Mouse (Mus musculus) heart, adult 2 months (tissue): ENCODE data around the gene Gm49721. TPM values are rescaled to one million over a fixed set of nuclear protein-coding genes. Genes with fewer than 3 reads are reported as not detected.
A peak's percentile ranks its signal among the peaks of the same experiment; 100 is the strongest.
"Not testable (repeated sequence)": the region's sequence is repeated elsewhere in the genome, so short reads cannot be mapped to it uniquely, and the experiment has no call there.

Experiments
- DNase-seq, 2 experiments: peaks; one replicate each; pipeline ENCODE4 v3.0.0; 2021
- H3K27ac ChIP-seq: fragments of 200-600 bp; 2 replicates; pipeline ENCODE4 v1.8.1; 2022
- H3K27me3 ChIP-seq: fragments of 200-500 bp; 2 replicates; pipeline ENCODE4 v1.6.1; 2012; ENCODE audit warnings: mild to moderate bottlenecking, low read length, inconsistent platforms, mixed read lengths; ENCODE audit not compliant: control insufficient read depth, insufficient read depth
- H3K36me3 ChIP-seq: fragments of 200-500 bp; 2 replicates; pipeline ENCODE4 v1.6.1; 2012; ENCODE audit warnings: low read length, inconsistent platforms; ENCODE audit not compliant: control insufficient read depth, insufficient read depth
- H3K4me1 ChIP-seq: fragments of 200-500 bp; 2 replicates; pipeline ENCODE4 v1.6.1; 2011; ENCODE audit warnings: low read length; ENCODE audit not compliant: control insufficient read depth, insufficient read depth
- H3K4me3 ChIP-seq: fragments of 200-600 bp; 2 replicates; pipeline ENCODE4 v1.8.1; 2022
- H3K79me2 ChIP-seq: fragments of 200-500 bp; replicated peaks from 2 replicates; pipeline ENCODE4 v1.6.1; 2012; ENCODE audit warnings: mild to moderate bottlenecking, inconsistent platforms, low read length, moderate library complexity, mixed read lengths; ENCODE audit not compliant: control insufficient read depth, insufficient read depth
- H3K9ac ChIP-seq: fragments of 200-500 bp; 2 replicates; pipeline ENCODE4 v1.6.1; 2012; ENCODE audit warnings: low read depth, mild to moderate bottlenecking, control low read depth, inconsistent platforms, low read length, mixed read lengths
- WGBS: fragments of 180-500 bp; shearing (Covaris S2); methylation state at CpG from one replicate; pipeline ENCODE4 v1.1.7; 2018; 5-methylcytosine and 5-hydroxymethylcytosine counted together
- intact Hi-C: fragments of 180-260 bp; cut with DNase I; formaldehyde crosslinking; loops from one replicate; pipeline ENCODE4 v1.15.1; 2025
- polyA plus RNA-seq: library from polyadenylated mRNA; depleted of rRNA; stranded (reverse); fragments of >200 nt; gene quantifications from 2 replicates; pipeline ENCODE4 v1.2.3, GENCODE M21; 2012
- total RNA-seq, 2 experiments: library from RNA; stranded (reverse); gene quantifications; 2 replicates each; pipeline ENCODE4 v1.2.3; 2021

The Gm49721 gene
- total and polyA plus RNA-seq, 3 experiments, result not detected

DNA sequence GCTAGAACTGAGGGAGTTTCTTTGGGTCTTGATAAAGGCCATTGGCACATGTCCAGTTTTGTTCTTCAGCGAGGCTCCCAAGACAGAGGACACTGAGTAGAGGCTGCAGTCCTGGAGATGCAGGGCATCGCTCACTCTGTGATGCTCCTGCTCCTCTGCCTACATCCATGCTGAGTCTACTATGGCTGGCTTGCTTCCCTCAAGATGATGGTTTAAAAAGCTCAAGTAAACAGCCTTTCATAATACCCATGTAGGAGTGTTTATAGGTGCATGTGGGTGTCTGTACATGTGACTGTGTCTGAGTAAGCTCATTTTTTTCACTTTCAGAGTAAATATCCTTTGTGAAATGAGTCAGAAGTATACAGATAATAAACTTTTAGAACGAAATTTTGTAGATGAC lies 3.7 kb upstream of the Gm49721 start:
- H3K4me3 ChIP-seq, H3K79me2 ChIP-seq, DNase-seq, H3K36me3 ChIP-seq, H3K27me3 ChIP-seq, intact Hi-C loops, H3K4me1 ChIP-seq, H3K9ac ChIP-seq, H3K27ac ChIP-seq: not testable (repeated sequence)
- 48% methylated on average over 3 of the region's 3 CpGs for WGBS

DNA sequence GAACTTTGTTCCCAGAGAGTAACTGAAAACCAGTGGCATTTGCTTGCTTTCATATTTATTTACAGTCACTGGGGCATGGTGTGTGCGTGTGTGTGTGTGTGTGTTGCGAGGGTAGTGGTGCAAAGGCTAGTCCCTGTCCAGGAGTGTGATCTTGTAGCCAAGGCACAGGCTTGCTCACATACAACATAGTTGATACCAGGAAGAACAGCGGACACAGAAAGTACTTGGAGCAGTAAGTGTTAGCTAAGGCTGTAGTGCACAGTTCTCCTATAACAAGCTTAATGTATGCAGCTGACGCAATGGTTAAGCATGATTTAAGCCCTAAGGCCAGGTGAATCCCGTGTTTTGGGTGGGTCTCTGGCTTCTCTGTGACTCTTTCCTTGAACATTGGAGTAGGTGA lies 676 bp downstream of the Gm49721 start:
- H3K27ac ChIP-seq, result not testable (repeated sequence)

DNA sequence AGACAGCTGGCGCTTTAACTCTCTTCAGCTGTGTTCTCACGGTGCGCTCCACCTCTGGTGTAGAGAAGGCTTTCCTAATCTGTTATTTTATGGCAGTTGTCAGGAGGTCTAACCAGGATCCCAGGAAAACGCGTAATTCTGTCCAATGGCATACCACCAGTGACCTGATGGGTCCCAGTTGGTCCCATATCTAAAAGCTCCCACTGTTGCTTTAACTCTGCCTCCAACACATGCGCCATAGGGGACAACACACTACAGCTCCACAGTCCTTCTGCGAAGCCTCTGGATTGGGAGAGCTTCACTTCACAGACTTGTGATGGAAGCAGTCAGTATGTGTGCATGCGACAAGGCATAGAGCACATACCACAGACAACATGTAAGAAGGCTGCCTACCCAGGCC lies 1.4 kb downstream of the Gm49721 start:
- H3K27me3 ChIP-seq, H3K36me3 ChIP-seq, H3K4me1 ChIP-seq, H3K4me3 ChIP-seq, intact Hi-C loops, DNase-seq, H3K27ac ChIP-seq, H3K79me2 ChIP-seq, H3K9ac ChIP-seq: not testable (repeated sequence)
- WGBS, result 91% methylated on average over 5 of the region's 8 CpGs

More for the DNA sequence above, 676 bp downstream of the Gm49721 start:
- H3K9ac ChIP-seq, result peak overlapping the region; percentile 63
- H3K27me3 ChIP-seq, intact Hi-C loops, H3K79me2 ChIP-seq, H3K4me1 ChIP-seq, DNase-seq, H3K36me3 ChIP-seq: not testable (repeated sequence)
- WGBS, result 16% methylated on average over 5 of the region's 5 CpGs
- H3K4me3 ChIP-seq, result peak overlapping the region; percentile 69; the same call in 1 of the 2 replicates

DNA sequence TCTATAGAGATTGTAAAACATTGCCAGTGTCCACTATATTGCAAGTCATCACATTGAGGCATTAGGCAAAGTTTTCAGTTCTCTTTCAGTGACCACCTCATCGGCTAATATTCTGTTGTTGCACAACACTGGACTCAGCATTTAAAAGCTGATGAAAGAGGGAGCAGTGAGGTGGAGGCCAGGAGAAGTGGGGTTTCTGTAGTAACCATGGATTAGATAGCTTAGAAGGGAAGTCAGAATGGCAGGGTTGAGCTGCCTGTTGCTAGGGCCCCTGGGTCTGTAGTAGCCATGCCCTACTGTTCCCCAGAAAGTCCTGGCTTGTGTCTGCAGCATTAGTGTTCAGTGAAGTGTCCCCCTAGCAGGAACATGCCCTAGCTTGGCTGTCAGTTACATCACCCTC lies 7.4 kb downstream of the Gm49721 start:
- DNase-seq, intact Hi-C loops, H3K9ac ChIP-seq, H3K27me3 ChIP-seq, H3K4me1 ChIP-seq, H3K4me3 ChIP-seq, H3K36me3 ChIP-seq, H3K27ac ChIP-seq, H3K79me2 ChIP-seq: not testable (repeated sequence)
- 89% methylated on average over 1 of the region's 1 CpGs for WGBS

DNA sequence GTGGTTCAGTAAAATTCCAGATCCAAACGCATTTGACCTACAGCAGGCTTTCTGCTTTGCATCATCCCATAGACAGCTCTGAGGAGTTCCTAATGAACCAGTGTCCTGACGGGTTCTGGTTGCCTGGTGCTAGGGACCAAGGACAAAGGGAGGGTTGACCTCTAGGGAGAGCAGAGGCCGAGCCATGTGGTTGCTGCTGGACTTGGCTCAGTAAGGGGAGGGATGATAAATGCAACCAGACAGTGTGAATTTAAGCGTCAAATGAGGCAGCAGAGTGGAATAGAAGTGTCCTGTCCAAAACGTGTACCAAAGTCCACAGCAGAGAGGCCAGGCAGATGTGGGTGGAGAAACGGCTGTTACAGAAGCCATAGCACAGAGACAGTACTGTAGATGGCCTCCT lies 16.8 kb downstream of the Gm49721 start:
- H3K79me2 ChIP-seq, H3K36me3 ChIP-seq, H3K27ac ChIP-seq, H3K4me1 ChIP-seq, H3K27me3 ChIP-seq, intact Hi-C loops, H3K9ac ChIP-seq, H3K4me3 ChIP-seq, DNase-seq: not testable (repeated sequence)
- no CpG with 5 or more reads among the region's 6 CpGs for WGBS

DNA sequence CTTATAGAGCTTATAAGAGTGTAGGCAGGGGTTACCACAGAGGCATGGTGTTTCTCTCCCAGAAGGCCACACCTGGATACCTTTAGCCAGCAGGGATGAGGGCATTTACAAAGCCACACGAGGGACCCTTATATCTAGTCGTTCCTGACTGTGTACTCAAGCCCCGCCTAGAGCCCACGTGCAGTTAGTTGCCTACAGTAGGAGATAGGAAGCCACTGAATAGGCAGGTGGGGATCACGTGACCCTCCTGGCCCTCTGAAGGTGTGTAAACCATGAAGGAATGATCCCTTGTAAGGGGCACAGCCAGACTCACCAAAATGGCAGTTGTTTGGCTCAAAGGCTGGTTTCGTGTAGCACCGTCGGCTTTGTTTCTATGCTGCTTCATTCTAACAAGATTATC lies 18.1 kb downstream of the Gm49721 start:
- intact Hi-C loops, H3K36me3 ChIP-seq, DNase-seq, H3K4me1 ChIP-seq, H3K9ac ChIP-seq, H3K79me2 ChIP-seq, H3K27ac ChIP-seq, H3K4me3 ChIP-seq, H3K27me3 ChIP-seq: not testable (repeated sequence)
- 86% methylated on average over 8 of the region's 8 CpGs for WGBS

DNA sequence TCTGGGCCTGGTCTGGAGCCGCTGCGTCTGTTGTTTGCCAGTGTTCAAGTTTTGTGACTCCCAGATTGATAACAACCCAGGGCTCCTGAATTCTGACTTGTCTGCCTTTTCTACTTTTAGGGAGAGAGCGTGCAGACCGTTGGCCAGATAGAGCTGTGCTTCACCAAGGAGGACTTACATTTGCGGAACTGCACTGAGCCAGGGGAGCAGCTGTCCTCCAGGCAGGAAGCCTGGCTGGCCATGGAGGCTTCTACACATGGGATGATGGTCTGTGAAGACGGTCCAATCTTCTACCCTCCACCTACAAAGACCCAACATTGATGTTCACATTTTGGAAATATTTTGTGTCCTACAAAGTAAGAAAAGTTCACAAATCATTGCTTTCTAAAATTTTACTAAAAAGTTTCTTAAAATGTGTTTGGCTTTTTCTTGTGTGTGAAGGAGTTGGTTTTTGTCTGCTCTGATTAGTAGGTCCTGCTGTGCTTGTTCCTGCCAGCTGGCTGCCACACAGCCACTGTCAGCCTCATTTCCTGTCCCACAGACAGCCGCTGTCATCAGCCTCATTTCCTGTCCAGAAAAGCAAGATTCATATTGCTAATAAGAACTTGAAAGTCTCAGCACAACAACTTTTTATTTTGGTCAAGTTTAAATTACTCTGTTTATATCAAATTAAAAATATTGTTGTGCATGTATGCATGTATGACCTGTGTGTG lies 19.2 kb downstream of the Gm49721 start:
- H3K9ac ChIP-seq, H3K4me1 ChIP-seq, H3K27me3 ChIP-seq, H3K27ac ChIP-seq, H3K4me3 ChIP-seq, DNase-seq, H3K79me2 ChIP-seq, intact Hi-C loops, H3K36me3 ChIP-seq: not testable (repeated sequence)
- 67% methylated on average over 1 of the region's 7 CpGs for WGBS

DNA sequence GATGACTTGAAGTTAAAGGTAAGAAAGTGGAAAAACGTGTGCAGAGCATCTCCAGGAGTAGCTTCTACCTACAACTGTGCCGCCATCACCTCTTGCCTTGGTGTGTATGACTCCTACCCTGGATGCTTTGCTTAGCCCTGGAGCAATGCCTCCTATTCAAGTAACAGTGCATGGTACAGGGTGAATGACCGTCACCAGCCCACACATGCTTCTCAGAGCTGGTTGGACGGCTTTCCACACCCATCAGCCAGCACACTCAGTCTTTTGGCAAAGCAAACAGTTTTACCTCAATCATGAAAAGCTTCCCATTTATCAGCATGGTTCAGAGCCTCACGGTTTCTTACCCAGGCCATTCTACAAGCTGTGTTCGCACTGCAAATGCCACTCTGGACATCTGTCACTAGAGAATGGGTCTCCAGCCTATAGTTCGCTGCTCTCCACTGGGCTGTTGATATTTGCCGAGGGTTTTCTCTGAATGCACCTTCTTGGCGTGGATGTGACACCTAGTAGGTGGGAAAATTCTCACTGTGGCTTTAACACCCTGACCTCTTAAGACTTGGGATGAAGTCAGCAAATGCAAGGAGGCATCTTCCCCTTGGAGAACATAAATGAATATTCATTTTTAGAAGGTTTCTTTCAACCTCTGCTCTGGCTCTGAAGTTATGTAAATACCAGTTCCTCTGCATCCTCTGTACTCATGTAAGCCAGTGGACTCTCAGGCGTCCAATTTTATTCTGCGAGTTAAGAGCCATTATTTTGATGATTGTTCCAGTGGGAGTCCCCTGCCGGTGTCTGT lies 23.3 kb downstream of the Gm49721 start:
- H3K4me3 ChIP-seq, intact Hi-C loops, H3K4me1 ChIP-seq, DNase-seq, H3K79me2 ChIP-seq, H3K36me3 ChIP-seq, H3K27me3 ChIP-seq, H3K27ac ChIP-seq, H3K9ac ChIP-seq: not testable (repeated sequence)
- WGBS, result 73% methylated on average over 9 of the region's 12 CpGs

DNA sequence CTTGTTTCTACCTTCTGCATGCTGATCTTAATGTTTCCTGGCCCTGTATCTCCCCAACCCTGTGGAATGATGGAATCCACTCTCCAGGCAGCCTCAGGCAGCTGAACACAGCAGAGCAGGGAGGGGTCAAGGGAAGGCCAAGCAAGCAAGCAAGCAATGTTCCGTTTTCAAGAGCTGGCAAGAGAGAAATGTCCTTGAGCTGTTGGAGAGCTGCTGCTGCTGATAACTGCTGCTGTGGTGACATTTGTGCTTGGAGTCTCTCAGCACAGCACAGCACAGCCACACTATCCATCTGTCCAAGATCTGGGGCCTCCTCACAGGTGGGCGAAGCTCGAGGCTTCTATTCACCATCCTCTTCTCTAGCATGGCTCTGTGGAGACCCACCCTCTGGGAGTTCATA lies 24.7 kb downstream of the Gm49721 start:
- H3K36me3 ChIP-seq, H3K27me3 ChIP-seq, H3K4me1 ChIP-seq, intact Hi-C loops, H3K9ac ChIP-seq, DNase-seq, H3K79me2 ChIP-seq, H3K4me3 ChIP-seq, H3K27ac ChIP-seq: not testable (repeated sequence)
- WGBS, result no CpG with 5 or more reads among the region's 3 CpGs

DNA sequence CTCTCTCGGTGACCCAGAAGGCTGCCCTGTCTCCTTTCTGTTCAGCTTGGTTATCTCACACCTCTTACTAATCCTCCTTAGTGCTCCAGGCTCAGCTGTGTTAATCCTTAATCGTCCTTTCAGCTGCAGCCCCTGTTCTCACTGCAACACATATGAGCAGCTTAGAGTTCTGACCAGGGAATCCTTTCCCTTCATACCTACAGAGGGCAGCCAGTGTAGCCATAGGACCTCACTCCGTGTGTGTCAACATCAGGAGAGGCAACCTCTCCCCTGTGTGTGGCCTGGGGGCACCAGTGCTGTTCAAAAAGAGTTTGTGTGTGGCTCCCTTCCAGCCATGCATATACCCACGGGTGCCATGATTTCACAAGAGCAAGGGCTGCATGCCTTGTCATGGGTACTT lies 26.9 kb downstream of the Gm49721 start:
- H3K4me3 ChIP-seq, H3K79me2 ChIP-seq, intact Hi-C loops, H3K4me1 ChIP-seq, H3K27ac ChIP-seq, DNase-seq, H3K9ac ChIP-seq, H3K27me3 ChIP-seq, H3K36me3 ChIP-seq: not testable (repeated sequence)
- 60% methylated on average over 4 of the region's 4 CpGs for WGBS
